Mouse (Mus musculus): Measurements from ENCODE around the gene Ptgds. TPM values are rescaled to one million over a fixed set of nuclear protein-coding genes. Genes with fewer than 3 reads are reported as not detected.
A peak's percentile ranks its signal among the peaks of the same experiment; 100 is the strongest.

Ptgds gene
- total and polyA plus RNA-seq, 2 experiments from 2014 or later: 1,729 to 1,919 TPM

- Histone ChIP-seq H3K27ac (ENCODE audit: low read depth, low read length) (no peak overlapping the region), H3K36me3 (ENCODE audit: insufficient read depth) (peaks cover 27% of the 10 kb centered on the region), H3K9me3 (ENCODE audit: low read length) (no peaks in the 10 kb centered on the region), H3K27me3 (ENCODE audit: insufficient read depth, low read length) (no peaks in the 10 kb centered on the region; the same call in 1 of the 2 replicates), H3K9ac (no peak overlapping the region; the same call in 1 of the 2 replicates), H3K4me2 (ENCODE audit: low read depth) (0 out of 2 replicates have a peak overlapping the region, but pooled peaks have one; percentile 80), H3K4me1 (ENCODE audit: insufficient read depth) (peaks cover 4% of the 10 kb centered on the region), H3K4me3 (ENCODE audit: low read depth, low read length) (no peak overlapping the region)
- ATAC-seq (no peak), DNase-seq (no peak)
- TF ChIP-seq CTCF (IDR thresholded peaks at IDR 0.05; ENCODE audit: low read depth): no peak
- 62% methylated on average over 17 of the region's 17 CpGs for WGBS
These were observed 39.2 kb downstream of the Ptgds start for GRCm38 (mm10) chr2:25430395-25431233.

GRCm38 (mm10) chr2:25429435-25430180 lies 40.2 kb downstream of the Ptgds start:
- peak overlapping the region; percentile 87 for H3K9ac ChIP-seq
- DNase-seq: no peak
- peak overlapping the region; percentile 80 for H3K4me2 ChIP-seq (ENCODE audit: low read depth)
- no peak for TF ChIP-seq CTCF (IDR thresholded peaks at IDR 0.05; ENCODE audit: low read depth)
- no peaks in the 10 kb centered on the region; the same call in 1 of the 2 replicates for H3K27me3 ChIP-seq (ENCODE audit: insufficient read depth, low read length)
- peak overlapping the region; percentile 86; the same call in 1 of the 2 replicates for H3K27ac ChIP-seq (ENCODE audit: low read depth, low read length)
- no peak for ATAC-seq
- H3K36me3 ChIP-seq (ENCODE audit: insufficient read depth): peaks cover 18% of the 10 kb centered on the region
- H3K9me3 ChIP-seq (ENCODE audit: low read length): no peaks in the 10 kb centered on the region
- 39% methylated on average over 5 of the region's 5 CpGs for WGBS
- H3K4me3 ChIP-seq (ENCODE audit: low read depth, low read length): peak overlapping the region; percentile 74
- H3K4me1 ChIP-seq (ENCODE audit: insufficient read depth): peaks cover 4% of the 10 kb centered on the region

- under 1% methylated on average over 86 of the region's 89 CpGs for WGBS
These were observed 41.2 kb downstream of the Ptgds start, which contains the start of gene Abca2 for GRCm38 (mm10) chr2:25428442-25429236. Gene Abca2, plus strand, starts transcription at chr2:25428703.

GRCm38 (mm10) chr2:25427256-25427655 lies 42.6 kb downstream of the Ptgds start:
- no peak for ATAC-seq
- Histone ChIP-seq H3K27me3 (ENCODE audit: insufficient read depth, low read length) (no peaks in the 10 kb centered on the region; the same call in 1 of the 2 replicates), H3K9ac (no peak overlapping the region), H3K4me3 (ENCODE audit: low read depth, low read length) (no peak overlapping the region), H3K4me1 (ENCODE audit: insufficient read depth) (peaks cover 4% of the 10 kb centered on the region), H3K27ac (ENCODE audit: low read depth, low read length) (no peak overlapping the region), H3K36me3 (ENCODE audit: insufficient read depth) (no peaks in the 10 kb centered on the region; the same call in 1 of the 2 replicates), H3K4me2 (ENCODE audit: low read depth) (no peak overlapping the region), H3K9me3 (ENCODE audit: low read length) (no peaks in the 10 kb centered on the region)
- no peak for DNase-seq
- no peak for TF ChIP-seq CTCF (IDR thresholded peaks at IDR 0.05; ENCODE audit: low read depth)
- 90% methylated on average over 5 of the region's 5 CpGs for WGBS

More at GRCm38 (mm10) chr2:25428442-25429236, 41.2 kb downstream of the Ptgds start, which contains the start of gene Abca2:
- Histone ChIP-seq H3K4me3 (ENCODE audit: low read depth, low read length) (peak within 1 kb of the TSS; percentile 74), H3K27ac (ENCODE audit: low read depth, low read length) (peak within 1 kb of the TSS; percentile 86), H3K27me3 (ENCODE audit: insufficient read depth, low read length) (no peaks in the 10 kb centered on the region; the same call in 1 of the 2 replicates), H3K4me1 (ENCODE audit: insufficient read depth) (peaks cover 4% of the 10 kb centered on the region), H3K9me3 (ENCODE audit: low read length) (no peaks in the 10 kb centered on the region), H3K4me2 (ENCODE audit: low read depth) (peak within 1 kb of the TSS; percentile 80), H3K36me3 (ENCODE audit: insufficient read depth) (peaks cover 12% of the 10 kb centered on the region), H3K9ac (peak within 1 kb of the TSS; percentile 87)
- DNase-seq: peak; percentile 96
- ATAC-seq: peak; percentile 97
- TF ChIP-seq CTCF (IDR thresholded peaks at IDR 0.05; ENCODE audit: low read depth): peak; percentile 96

GRCm38 (mm10) chr2:25426721-25427191 lies 43.1 kb downstream of the Ptgds start:
- Histone ChIP-seq H3K9me3 (ENCODE audit: low read length) (no peaks in the 10 kb centered on the region), H3K36me3 (ENCODE audit: insufficient read depth) (no peaks in the 10 kb centered on the region; the same call in 1 of the 2 replicates), H3K9ac (no peak overlapping the region), H3K4me2 (ENCODE audit: low read depth) (no peak overlapping the region), H3K4me1 (ENCODE audit: insufficient read depth) (peaks cover 4% of the 10 kb centered on the region), H3K27me3 (ENCODE audit: insufficient read depth, low read length) (no peaks in the 10 kb centered on the region; the same call in 1 of the 2 replicates), H3K4me3 (ENCODE audit: low read depth, low read length) (no peak overlapping the region), H3K27ac (ENCODE audit: low read depth, low read length) (no peak overlapping the region)
- 39% methylated on average over 5 of the region's 5 CpGs for WGBS
- TF ChIP-seq CTCF (IDR thresholded peaks at IDR 0.05; ENCODE audit: low read depth): peak; percentile 92
- DNase-seq (peak; percentile 88), ATAC-seq (peak; percentile 24)

- Histone ChIP-seq H3K36me3 (ENCODE audit: insufficient read depth) (no peaks in the 10 kb centered on the region), H3K4me1 (ENCODE audit: insufficient read depth) (peaks cover 4% of the 10 kb centered on the region), H3K27me3 (ENCODE audit: insufficient read depth, low read length) (no peaks in the 10 kb centered on the region; the same call in 1 of the 2 replicates), H3K4me2 (ENCODE audit: low read depth) (no peak overlapping the region), H3K27ac (ENCODE audit: low read depth, low read length) (no peak overlapping the region), H3K4me3 (ENCODE audit: low read depth, low read length) (no peak overlapping the region), H3K9ac (no peak overlapping the region), H3K9me3 (ENCODE audit: low read length) (no peaks in the 10 kb centered on the region)
- ATAC-seq (no peak), DNase-seq (no peak)
- WGBS: 37% methylated on average over 27 of the region's 27 CpGs
- TF ChIP-seq CTCF (IDR thresholded peaks at IDR 0.05; ENCODE audit: low read depth): no peak
These were observed 44.4 kb downstream of the Ptgds start for GRCm38 (mm10) chr2:25425481-25425880.
